Mouse (Mus musculus) bone marrow macrophage, adult 2 months (primary cell): ENCODE measurements at regions not wholly inside any gene's neighbourhood (a gene's known extent, or its start where the extent isn't known, plus 50 kb on each side); places are given as distances from the start of the nearest gene placed in this dataset.

Experiments used
- H3K27ac ChIP-seq: 2 replicates; pipeline ENCODE4 v1.5.1; 2012; ENCODE audit warnings: low read depth, low read length; ENCODE audit not compliant: insufficient read depth
- H3K4me1 ChIP-seq: 2 replicates; pipeline ENCODE4 v1.6.1; 2012; ENCODE audit warnings: low read length; ENCODE audit not compliant: control insufficient read depth, insufficient read depth
- H3K4me3 ChIP-seq: 2 replicates; pipeline ENCODE4 v1.5.1; 2012; ENCODE audit warnings: mild to moderate bottlenecking, low read length, moderate library complexity; ENCODE audit not compliant: insufficient read depth
- CTCF ChIP-seq: IDR thresholded peaks from 2 replicates; pipeline ENCODE4 v1.5.1; 2012; ENCODE audit warnings: low read depth, mild to moderate bottlenecking, low read length, moderate library complexity
- POLR2A ChIP-seq: IDR thresholded peaks from 2 replicates; pipeline ENCODE4 v1.6.1; 2012; ENCODE audit warnings: mild to moderate bottlenecking, low read depth, low read length, borderline replicate concordance

GRCm38 (mm10) chr15:51730106-51730505 lies 2154.6 kb upstream of the Gm7489 start:
- TF ChIP-seq POLR2A: no peak
- TF ChIP-seq CTCF: no peak
- no peaks in the 10 kb centered on the region for H3K4me1 ChIP-seq
- H3K27ac ChIP-seq: no peak overlapping the region
- H3K4me3 ChIP-seq: no peak overlapping the region

- Histone ChIP-seq H3K27ac (no peak overlapping the region), H3K4me1 (no peaks in the 10 kb centered on the region), H3K4me3 (no peak overlapping the region)
- no peak for TF ChIP-seq POLR2A
- TF ChIP-seq CTCF: no peak
Measured at GRCm38 (mm10) chr15:51730805-51731412, 2153.8 kb upstream of the Gm7489 start.

GRCm38 (mm10) chr15:51734194-51734593 lies 2150.5 kb upstream of the Gm7489 start:
- no peak overlapping the region for H3K27ac ChIP-seq
- no peak overlapping the region for H3K4me3 ChIP-seq
- TF ChIP-seq CTCF: no peak
- TF ChIP-seq POLR2A: no peak
- no peaks in the 10 kb centered on the region for H3K4me1 ChIP-seq
